ENCODE assay signal across 11 mouse cellular contexts in genomic region chr11:19007068-19007467, GRCm38 (mm10). TPM values are rescaled to one million over a fixed set of nuclear protein-coding genes. Genes with fewer than 3 reads are reported as not detected.
A peak's percentile ranks its signal among the peaks of the same experiment; 100 is the strongest.
DNase-seq lines count a peak whose midpoint lies in the region; ATAC-seq and TF ChIP-seq lines count a peak whose summit lies in the region.
"Had no signal": no experiment of that assay in that cellular context is flagged by ENCODE, and none has a peak within 500 bp of the region (broad histone marks: within the 10 kb centered on the region; RNA-seq: fewer than 3 reads in every experiment).

No protein-coding gene starts in this region.

- H3K36me3 ChIP-seq in liver, adult 2 months (ENCODE audit: control insufficient read depth, insufficient read depth, low read length): peaks cover 8% of the 10 kb centered on the region; the same call in 1 of the 2 replicates
- 0 out of 2 replicates have a peak, but pooled peaks cover 3% of the 10 kb centered on the region for H3K36me3 ChIP-seq in embryonic facial prominence, embryonic 12.5 days
- H3K36me3 ChIP-seq in hindbrain, embryonic 12.5 days: peaks cover 9% of the 10 kb centered on the region
- H3K36me3 ChIP-seq in neural tube, embryonic 13.5 days: 0 out of 2 replicates have a peak, but pooled peaks cover 7% of the 10 kb centered on the region

- H3K9ac ChIP-seq in liver, adult 2 months (ENCODE audit: low read depth, low read length): no peak overlapping the region
- peak overlapping the region; percentile 52; the same call in 1 of the 2 replicates for H3K9ac ChIP-seq in embryonic facial prominence, embryonic 12.5 days
- H3K9ac ChIP-seq in hindbrain, embryonic 12.5 days: peak overlapping the region; percentile 74; the same call in 1 of the 2 replicates
- peak overlapping the region; percentile 100; the same call in 1 of the 2 replicates for H3K9ac ChIP-seq in neural tube, embryonic 13.5 days
- H3K9ac ChIP-seq: liver, embryonic 14.5 days had no signal

- no peak for TF ChIP-seq CTCF in liver, adult 2 months (IDR thresholded peaks at IDR 0.05; ENCODE audit: low read depth, low read length)

- H3K27ac ChIP-seq in liver, adult 2 months (replicated peaks; ENCODE audit: insufficient read depth, low read depth, low read length): peak overlapping the region; percentile 67; the same call in 1 of the 2 replicates
- H3K27ac ChIP-seq in embryonic facial prominence, embryonic 12.5 days: peak overlapping the region; percentile 74; the same call in 1 of the 2 replicates
- H3K27ac ChIP-seq in hindbrain, embryonic 12.5 days: peak overlapping the region; percentile 88
- peak overlapping the region; percentile 100 for H3K27ac ChIP-seq in neural tube, embryonic 13.5 days (replicated peaks)
- H3K27ac ChIP-seq: liver, embryonic 14.5 days had no signal

- WGBS in liver, adult 2 months: 70% methylated on average over 5 of the region's 5 CpGs
- 34% methylated on average over 5 of the region's 5 CpGs for WGBS in embryonic facial prominence, embryonic 12.5 days
- WGBS in hindbrain, embryonic 12.5 days: 37% methylated on average over 5 of the region's 5 CpGs
- 33% methylated on average over 5 of the region's 5 CpGs for WGBS in neural tube, embryonic 13.5 days

- H3K27me3 ChIP-seq in liver, adult 2 months (ENCODE audit: control insufficient read depth, insufficient read depth, low read length): no peaks in the 10 kb centered on the region
- peaks cover 20% of the 10 kb centered on the region for H3K27me3 ChIP-seq in embryonic facial prominence, embryonic 12.5 days
- no peaks in the 10 kb centered on the region for H3K27me3 ChIP-seq in hindbrain, embryonic 12.5 days
- no peaks in the 10 kb centered on the region for H3K27me3 ChIP-seq in neural tube, embryonic 13.5 days

- no peak for DNase-seq in liver, adult 2 months (ENCODE audit: extremely low read depth, low read depth, low spot score)
- DNase-seq in liver: no peak
- DNase-seq in frontal cortex, postnatal 36 days (ENCODE audit: low spot score in 2 of 2): no peak
- no peak for DNase-seq in yolk sac, embryonic 10.5 days (ENCODE audit: low spot score)
- DNase-seq: gastrocnemius, postnatal 10 days; spleen, adult 18-20 months; thymus, postnatal 4 days had no signal

- no peak for TF ChIP-seq POLR2A in liver, adult 2 months (IDR thresholded peaks at IDR 0.05; ENCODE audit: extremely low read depth, insufficient read depth, low read length)

- H3K9me3 ChIP-seq in embryonic facial prominence, embryonic 12.5 days: no peaks in the 10 kb centered on the region
- no peaks in the 10 kb centered on the region for H3K9me3 ChIP-seq in hindbrain, embryonic 12.5 days (replicated peaks)
- no peaks in the 10 kb centered on the region for H3K9me3 ChIP-seq in neural tube, embryonic 13.5 days

- H3K4me3 ChIP-seq in liver, adult 2 months (ENCODE audit: insufficient read depth, low read depth, low read length): no peak overlapping the region
- no peak overlapping the region for H3K4me3 ChIP-seq in embryonic facial prominence, embryonic 12.5 days
- H3K4me3 ChIP-seq in hindbrain, embryonic 12.5 days: peak overlapping the region; percentile 37; the same call in 1 of the 2 replicates
- peak overlapping the region; percentile 77 for H3K4me3 ChIP-seq in neural tube, embryonic 13.5 days

- H3K4me1 ChIP-seq in liver, adult 2 months (ENCODE audit: control insufficient read depth, insufficient read depth, low read length): no peaks in the 10 kb centered on the region
- peaks cover 12% of the 10 kb centered on the region for H3K4me1 ChIP-seq in embryonic facial prominence, embryonic 12.5 days
- peaks cover 42% of the 10 kb centered on the region for H3K4me1 ChIP-seq in hindbrain, embryonic 12.5 days
- peaks cover 71% of the 10 kb centered on the region for H3K4me1 ChIP-seq in neural tube, embryonic 13.5 days (replicated peaks)

- no peaks in the 10 kb centered on the region for H3K79me2 ChIP-seq in liver, adult 2 months (ENCODE audit: control insufficient read depth, insufficient read depth, low read length)

- H3K4me2 ChIP-seq in embryonic facial prominence, embryonic 12.5 days (replicated peaks): peak overlapping the region; percentile 80; the same call in 1 of the 2 replicates
- H3K4me2 ChIP-seq in hindbrain, embryonic 12.5 days (replicated peaks): peak overlapping the region; percentile 85
- H3K4me2 ChIP-seq in neural tube, embryonic 13.5 days: peak overlapping the region; percentile 92

- no peak for ATAC-seq in embryonic facial prominence, embryonic 12.5 days (ENCODE audit: insufficient number of reproducible peaks, insufficient read depth, low FRiP score, low TSS enrichment)
- no peak for ATAC-seq in hindbrain, embryonic 12.5 days (ENCODE audit: low FRiP score)
- no peak for ATAC-seq in neural tube, embryonic 13.5 days (ENCODE audit: low read depth)

RNA-seq across cellular contexts. Expression of gene Meis1, which starts 11.7 kb away (rescaled TPM):
- 4.8 and 6.1 TPM in 2 replicates for total RNA-seq in liver, adult 2 months (2014; rRNA removed)
- 2.0 and 2.5 TPM in 2 replicates for polyA plus RNA-seq in liver, adult 2 months (2012; rRNA removed)
- 108 and 113 TPM in 2 replicates for polyA plus RNA-seq in embryonic facial prominence, embryonic 12.5 days (2016; fragmentation: Nextera tagmentation; extraction: Ambion mirVana)
- 173 and 204 TPM in 2 replicates for polyA plus RNA-seq in hindbrain, embryonic 12.5 days (2016; fragmentation: Nextera tagmentation; extraction: Ambion mirVana)
- 159 and 171 TPM in 2 replicates for polyA plus RNA-seq in neural tube, embryonic 13.5 days (2015; fragmentation: Nextera tagmentation; extraction: Ambion mirVana)

Comparison
In these comparisons a context has a peak if more than half of its experiments do, and no peak if none do; other contexts are left out.
1. H3K4me3 ChIP-seq: peak in hindbrain, embryonic 12.5 days (single experiment) and neural tube, embryonic 13.5 days (single experiment); none in liver, adult 2 months (single experiment) and embryonic facial prominence, embryonic 12.5 days (single experiment).
2. RNA of gene Meis1, which starts 11.7 kb away (polyA plus RNA-seq): 173 to 204 TPM in hindbrain, embryonic 12.5 days, 159 to 171 TPM in neural tube, embryonic 13.5 days and 108 to 113 TPM in embryonic facial prominence, embryonic 12.5 days; 2.0 to 2.5 TPM in liver, adult 2 months; every median in the first group is over 10 times any median in the second.
3. Peak in every context shown above with its lines, with median percentiles within 50 percentile points of each other: H3K27ac ChIP-seq and H3K4me2 ChIP-seq.